Mouse (Mus musculus) heart, postnatal 0 days (tissue): ENCODE measurements around the gene Gm3336. TPM values are rescaled to one million over a fixed set of nuclear protein-coding genes. Genes with fewer than 3 reads are reported as not detected.

Source experiments
- ATAC-seq: fragments of 200-750 bp; cut with Nextera tagmentation; 2 replicates; pipeline ENCODE4 v1.8.0; 2017; ENCODE audit warnings: low read depth, moderate number of reproducible peaks, moderate library complexity; ENCODE audit not compliant: insufficient read depth
- DNase-seq: peaks from one replicate; pipeline ENCODE4 v3.0.0-alpha.2; 2016; ENCODE audit warnings: low spot score
- H3K27ac ChIP-seq: fragments of 300-500 bp; sonication (generic); 2 replicates; pipeline ENCODE4 v1.5.1; 2014; ENCODE audit warnings: low read depth, mild to moderate bottlenecking
- H3K27me3 ChIP-seq: fragments of 300-500 bp; sonication (generic); 2 replicates; pipeline ENCODE4 v1.6.1; 2014; ENCODE audit warnings: low read length, mixed read lengths; ENCODE audit not compliant: control insufficient read depth, insufficient read depth
- H3K36me3 ChIP-seq: fragments of 300-500 bp; sonication (generic); replicated peaks from 2 replicates; pipeline ENCODE4 v1.6.1; 2014; ENCODE audit warnings: low read length, mixed read lengths; ENCODE audit not compliant: control insufficient read depth, insufficient read depth
- H3K4me1 ChIP-seq: fragments of 300-500 bp; sonication (generic); 2 replicates; pipeline ENCODE4 v1.6.1; 2014; ENCODE audit warnings: antibody characterized with exemption; ENCODE audit not compliant: control insufficient read depth, insufficient read depth
- H3K4me2 ChIP-seq: fragments of 300-500 bp; sonication (generic); 2 replicates; pipeline ENCODE4 v1.6.1; 2014; ENCODE audit warnings: low read depth, mild to moderate bottlenecking, low read length, moderate library complexity
- H3K4me3 ChIP-seq: fragments of 300-500 bp; sonication (generic); 2 replicates; pipeline ENCODE4 v1.5.1; 2014; ENCODE audit warnings: low read depth, low read length
- H3K9ac ChIP-seq: fragments of 300-500 bp; sonication (generic); replicated peaks from 2 replicates; pipeline ENCODE4 v1.6.1; 2014; ENCODE audit warnings: low read depth, low read length, mixed read lengths
- H3K9me3 ChIP-seq: fragments of 300-500 bp; sonication (generic); replicated peaks from 2 replicates; pipeline ENCODE4 v1.6.1; 2016; ENCODE audit warnings: low read length; ENCODE audit not compliant: control insufficient read depth
- CTCF ChIP-seq: IDR thresholded peaks from 2 replicates; pipeline ENCODE4 v1.5.1; 2016; ENCODE audit warnings: antibody characterized with exemption, control low read depth, low read depth
- EP300 ChIP-seq: IDR thresholded peaks from 2 replicates; pipeline ENCODE4 v1.6.1; 2016; ENCODE audit warnings: antibody characterized with exemption, low read depth
- WGBS: fragments of 180-500 bp; shearing (Covaris S2); extraction: QIAGEN DNeasy Blood & Tissue Kit; methylation state at CpG from one replicate; pipeline ENCODE4 v1.1.7; 2014; 5-methylcytosine and 5-hydroxymethylcytosine counted together
- polyA plus RNA-seq: library from polyadenylated mRNA; unstranded; fragments of >200 nt; fragmentation: Nextera tagmentation; extraction: Ambion mirVana; gene quantifications from 2 replicates; pipeline ENCODE4 v1.2.1, GENCODE M21; 2015
- total RNA-seq: library from RNA; depleted of rRNA; stranded (reverse); fragments of >200 nt; gene quantifications from 2 replicates; pipeline ENCODE4 v1.2.3, GENCODE M21; 2014; ENCODE audit warnings: low replicate concordance

Gm3336 gene
- total and polyA plus RNA-seq, 2 experiments from 2014 or later: not detected

DNA sequence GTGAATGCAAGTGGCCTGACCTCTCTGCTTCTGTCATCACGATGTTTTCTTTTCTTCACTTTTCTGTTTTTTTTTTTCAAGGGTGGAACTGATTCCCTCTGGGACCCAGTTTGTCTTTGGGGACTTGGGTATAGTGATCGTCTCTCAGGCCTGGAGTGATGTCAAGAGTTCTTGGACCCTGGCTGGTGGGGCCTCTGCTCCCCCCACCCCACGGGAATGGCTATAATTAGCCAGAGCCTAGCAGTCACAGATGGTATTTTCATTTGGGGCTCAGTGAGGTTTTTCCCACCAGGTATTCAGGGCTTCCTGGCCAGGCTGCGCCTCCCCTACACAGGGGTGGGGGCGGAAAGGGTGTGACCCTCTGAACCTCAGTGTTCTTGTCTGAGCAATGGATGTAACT, 23.3 kb downstream of the Gm3336 start:
- no peak overlapping the region for H3K27ac ChIP-seq
- 39% methylated on average over 5 of the region's 5 CpGs for WGBS
- TF ChIP-seq EP300 (no peak), CTCF (no peak)
- H3K9me3 ChIP-seq: no peaks in the 10 kb centered on the region
- H3K4me1 ChIP-seq: peaks cover 15% of the 10 kb centered on the region
- no peak for DNase-seq
- H3K36me3 ChIP-seq: no peaks in the 10 kb centered on the region
- no peak overlapping the region for H3K9ac ChIP-seq
- peaks cover 48% of the 10 kb centered on the region for H3K27me3 ChIP-seq
- no peak for ATAC-seq
- no peak overlapping the region for H3K4me3 ChIP-seq
- H3K4me2 ChIP-seq: no peak overlapping the region

DNA sequence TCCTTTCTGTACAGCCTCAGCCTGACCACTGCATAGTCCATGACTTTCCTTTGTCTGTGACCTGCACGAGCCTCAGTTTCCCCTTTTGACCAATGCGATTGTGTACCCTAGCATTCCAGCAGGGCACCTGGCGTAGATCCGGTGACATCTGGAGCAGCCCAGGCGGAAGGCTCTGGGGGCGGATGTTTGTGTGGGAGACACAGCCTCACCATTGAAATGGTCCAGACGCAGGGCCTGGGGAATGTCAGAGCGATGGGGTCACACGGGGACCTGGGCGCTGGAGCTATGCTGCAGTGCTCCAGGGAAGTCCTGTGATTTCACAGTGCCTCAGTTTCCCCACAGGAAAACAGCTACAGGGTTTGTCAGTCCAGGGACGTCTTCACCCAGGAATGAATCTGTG, 23.8 kb downstream of the Gm3336 start:
- no peaks in the 10 kb centered on the region for H3K36me3 ChIP-seq
- 24% methylated on average over 11 of the region's 11 CpGs for WGBS
- no peak for DNase-seq
- H3K27me3 ChIP-seq: peaks cover 53% of the 10 kb centered on the region
- H3K4me2 ChIP-seq: no peak overlapping the region
- H3K4me1 ChIP-seq: peaks cover 15% of the 10 kb centered on the region
- no peak for ATAC-seq
- no peaks in the 10 kb centered on the region for H3K9me3 ChIP-seq
- no peak overlapping the region for H3K4me3 ChIP-seq
- no peak overlapping the region for H3K27ac ChIP-seq
- H3K9ac ChIP-seq: no peak overlapping the region
- TF ChIP-seq CTCF (no peak), EP300 (no peak)

DNA sequence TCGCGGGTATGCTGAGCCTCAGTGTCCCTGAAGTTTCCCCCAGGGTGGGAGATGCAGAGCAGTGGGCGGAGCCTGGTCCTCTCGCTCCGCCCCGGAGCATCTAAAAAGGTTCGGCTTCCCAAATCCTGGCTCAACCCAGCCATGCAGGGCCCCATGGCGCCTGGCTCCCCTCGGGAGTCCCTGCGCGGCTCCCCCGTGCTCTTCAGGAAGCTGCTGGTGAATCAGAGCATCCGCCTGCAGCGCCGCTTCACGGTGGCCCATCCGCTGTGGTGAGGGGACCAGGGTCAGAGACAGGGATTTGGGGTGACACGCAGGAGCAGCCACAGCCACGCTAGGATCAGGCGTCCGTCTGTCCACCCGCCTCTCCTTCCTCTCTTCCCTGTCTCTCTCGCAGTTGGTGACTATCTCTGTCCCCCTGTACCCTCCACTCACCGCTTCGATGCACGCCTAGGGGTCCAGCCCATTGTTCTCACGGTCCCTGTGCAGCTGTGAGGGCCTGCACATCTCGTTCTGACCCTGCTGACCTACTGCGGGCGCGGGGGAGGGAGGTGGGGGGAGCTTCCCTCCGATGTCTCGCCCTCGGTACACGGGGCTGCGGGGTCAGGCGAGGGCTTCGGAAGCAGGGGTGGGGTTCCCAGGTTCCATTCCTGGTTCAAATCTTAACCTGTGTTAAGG, 24.8 kb downstream of the Gm3336 start:
- peaks cover 15% of the 10 kb centered on the region for H3K4me1 ChIP-seq
- no peak overlapping the region for H3K9ac ChIP-seq
- DNase-seq (no peak), ATAC-seq (peak; percentile 34; the same call in 1 of the 2 replicates)
- peaks cover 58% of the 10 kb centered on the region for H3K27me3 ChIP-seq
- H3K27ac ChIP-seq: 0 out of 2 replicates have a peak overlapping the region, but pooled peaks have one; percentile 35
- peak overlapping the region; percentile 36 for H3K4me3 ChIP-seq
- H3K4me2 ChIP-seq: peak overlapping the region; percentile 55
- no peaks in the 10 kb centered on the region for H3K9me3 ChIP-seq
- 6% methylated on average over 38 of the region's 38 CpGs for WGBS
- no peaks in the 10 kb centered on the region for H3K36me3 ChIP-seq
- TF ChIP-seq EP300 (no peak; the same call in 1 of the 2 replicates), CTCF (no peak)

DNA sequence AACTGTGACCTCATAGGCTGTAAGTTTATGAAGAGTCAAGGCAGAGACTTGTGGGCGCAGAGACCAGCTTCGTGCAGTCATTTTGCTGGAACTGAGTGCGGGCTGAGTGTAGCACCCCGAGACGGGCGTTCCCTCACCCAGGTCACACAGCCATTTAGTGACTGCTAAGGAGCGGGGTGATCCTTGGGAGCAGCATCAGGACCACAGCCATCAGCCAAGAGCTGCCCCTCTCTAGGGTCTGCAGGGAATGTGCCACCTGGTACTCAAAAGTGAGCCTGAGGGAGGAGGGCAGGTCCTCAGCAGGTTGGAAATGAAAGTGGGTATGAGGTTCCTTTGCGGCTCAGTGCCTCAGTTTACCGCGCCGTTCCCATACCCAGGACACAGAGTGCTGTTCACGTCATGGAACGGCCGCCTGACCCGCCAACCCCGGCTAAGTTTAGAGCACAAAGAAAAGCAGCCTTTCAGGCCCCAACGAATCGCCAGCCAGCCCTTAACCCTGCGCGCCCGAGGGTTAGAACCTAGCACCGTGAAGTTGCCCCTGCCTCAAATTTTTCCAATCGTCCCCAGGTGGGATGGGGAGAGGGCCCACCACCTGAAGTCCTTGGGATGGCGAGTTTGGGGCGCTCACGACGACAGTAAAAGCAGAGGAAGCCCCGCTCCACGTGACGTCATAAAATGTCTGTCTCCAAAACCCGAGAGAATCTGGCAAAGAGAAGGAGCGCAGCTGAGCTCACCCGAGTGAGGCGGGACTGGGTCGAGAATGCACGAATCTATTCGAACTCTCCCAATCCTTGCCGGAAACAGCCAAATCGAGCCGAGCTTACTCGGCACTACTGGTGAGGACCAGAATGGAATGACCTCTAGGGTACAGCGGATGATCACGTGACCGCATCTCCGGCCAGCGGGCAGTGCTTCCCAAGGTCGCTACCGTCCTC, 25.6 kb downstream of the Gm3336 start:
- Histone ChIP-seq H3K4me1 (peaks cover 15% of the 10 kb centered on the region), H3K9ac (no peak overlapping the region), H3K4me2 (peak overlapping the region; percentile 55), H3K9me3 (no peaks in the 10 kb centered on the region), H3K36me3 (no peaks in the 10 kb centered on the region), H3K27ac (0 out of 2 replicates have a peak overlapping the region, but pooled peaks have one; percentile 35), H3K4me3 (peak overlapping the region; percentile 36), H3K27me3 (peaks cover 63% of the 10 kb centered on the region)
- ATAC-seq: peak; percentile 16; the same call in 1 of the 2 replicates
- TF ChIP-seq CTCF (no peak), EP300 (no peak)
- peak; percentile 41 for DNase-seq
- WGBS: 5% methylated on average over 48 of the region's 48 CpGs

DNA sequence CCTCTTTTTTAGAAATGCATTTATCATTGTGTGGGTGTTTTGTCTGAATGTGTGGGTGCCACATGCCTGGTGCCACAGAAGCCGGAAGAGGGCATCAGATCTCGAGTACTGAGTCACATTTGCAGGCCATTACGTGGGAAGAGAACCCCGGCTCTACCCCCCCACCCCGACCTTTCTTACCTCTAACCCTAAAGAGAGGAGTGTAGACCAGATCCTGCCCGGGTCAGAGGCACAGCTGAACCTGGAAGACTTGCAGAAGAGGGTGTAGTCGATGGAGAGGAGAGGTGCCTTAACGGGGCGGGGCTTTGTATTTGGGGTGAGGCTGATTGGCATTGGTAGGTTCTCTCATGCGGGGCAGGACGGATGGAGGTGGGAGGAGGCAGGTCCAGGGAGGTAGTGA, 26.5 kb downstream of the Gm3336 start:
- WGBS: 42% methylated on average over 11 of the region's 11 CpGs
- no peak overlapping the region for H3K27ac ChIP-seq
- H3K4me3 ChIP-seq: no peak overlapping the region
- TF ChIP-seq CTCF (no peak), EP300 (no peak)
- H3K27me3 ChIP-seq: peaks cover 72% of the 10 kb centered on the region
- no peak for DNase-seq
- no peak overlapping the region for H3K9ac ChIP-seq
- no peaks in the 10 kb centered on the region for H3K36me3 ChIP-seq
- ATAC-seq: no peak
- H3K4me1 ChIP-seq: peaks cover 15% of the 10 kb centered on the region
- H3K4me2 ChIP-seq: no peak overlapping the region
- no peaks in the 10 kb centered on the region for H3K9me3 ChIP-seq
